In genomic region chr10:88392181-88392847, GRCm38 (mm10) we compare ENCODE assay signal across 18 mouse cellular contexts. TPM values are rescaled to one million over a fixed set of nuclear protein-coding genes. Genes with fewer than 3 reads are reported as not detected.
DNase-seq lines count a peak whose midpoint lies in the region; ATAC-seq and TF ChIP-seq lines count a peak whose summit lies in the region.
"Had no signal": no experiment of that assay in that cellular context is flagged by ENCODE, and none has a peak within 500 bp of the region (broad histone marks: within the 10 kb centered on the region; RNA-seq: fewer than 3 reads in every experiment).

No protein-coding gene starts in this region.

- peak; percentile 28 to 70 for DNase-seq in left cerebral cortex, postnatal 25 days (ENCODE audit: low spot score in 2 of 2)
- DNase-seq in left cerebral cortex, postnatal 4 days, result no peak
- peak; percentile 85 for DNase-seq in brain, adult 2 months (ENCODE audit: low read depth, low spot score)
- peak; percentile 14 for DNase-seq in forebrain, postnatal 0 days
- peak; percentile 52 to 67 for DNase-seq in layer of hippocampus, postnatal 36 days
- no peak for DNase-seq in heart, postnatal 25 days (ENCODE audit: low spot score)
- DNase-seq: adrenal gland, postnatal 36 days; cerebellum, postnatal 36 days; gastrocnemius, postnatal 36 days; kidney, postnatal 10 days; liver had no signal

- peak; percentile 60 for ATAC-seq in forebrain, postnatal 0 days
- no peak for ATAC-seq in inflammation-experienced regulatory T-cells, adult 6 months
- ATAC-seq: intestine, embryonic 16.5 days; midbrain, embryonic 13.5 days had no signal

- H3K9ac ChIP-seq in forebrain, postnatal 0 days, result no peak overlapping the region
- H3K9ac ChIP-seq: embryonic facial prominence, embryonic 13.5 days; heart, embryonic 13.5 days; midbrain, embryonic 13.5 days had no signal

- 80% methylated on average over 9 of the region's 9 CpGs for WGBS in forebrain, postnatal 0 days

- no peak for TF ChIP-seq CTCF in forebrain, postnatal 0 days (IDR thresholded peaks at IDR 0.05; ENCODE audit: low read depth)

- H3K36me3 ChIP-seq in forebrain, postnatal 0 days (ENCODE audit: insufficient read depth), result no peaks in the 10 kb centered on the region
- H3K36me3 ChIP-seq: embryonic facial prominence, embryonic 13.5 days; heart, embryonic 13.5 days; hindbrain, embryonic 10.5 days had no signal

- H3K4me1 ChIP-seq in forebrain, postnatal 0 days (ENCODE audit: insufficient read depth), result no peaks in the 10 kb centered on the region
- H3K4me1 ChIP-seq: midbrain, embryonic 13.5 days had no signal

- no peaks in the 10 kb centered on the region for H3K27me3 ChIP-seq in forebrain, postnatal 0 days (ENCODE audit: insufficient read depth, low read length)
- H3K27me3 ChIP-seq: CH12.LX; embryonic facial prominence, embryonic 13.5 days; heart, embryonic 13.5 days; midbrain, embryonic 13.5 days had no signal

- no peak overlapping the region for H3K27ac ChIP-seq in forebrain, postnatal 0 days (ENCODE audit: low read depth, low read length)
- H3K27ac ChIP-seq: embryonic facial prominence, embryonic 13.5 days; heart, embryonic 13.5 days; hindbrain, embryonic 10.5 days; midbrain, embryonic 13.5 days had no signal

- no peak overlapping the region for H3K4me3 ChIP-seq in forebrain, postnatal 0 days (ENCODE audit: low read depth, low read length)
- H3K4me3 ChIP-seq: embryonic facial prominence, embryonic 13.5 days; heart, embryonic 13.5 days; hindbrain, embryonic 10.5 days; midbrain, embryonic 13.5 days had no signal

- intact Hi-C loops in left cerebral cortex, postnatal 25 days (cut with DNase I), result no loop called here
- intact Hi-C loops in left cerebral cortex, postnatal 4 days (cut with DNase I), result no loop called here
- intact Hi-C loops in heart, postnatal 25 days (cut with DNase I), result no loop called here

- H3K4me2 ChIP-seq in forebrain, postnatal 0 days (ENCODE audit: low read depth), result no peak overlapping the region
- H3K4me2 ChIP-seq: embryonic facial prominence, embryonic 13.5 days; heart, embryonic 13.5 days; midbrain, embryonic 13.5 days had no signal

- H3K9me3 ChIP-seq in forebrain, postnatal 0 days (ENCODE audit: low read length), result no peaks in the 10 kb centered on the region
- H3K9me3 ChIP-seq: embryonic facial prominence, embryonic 13.5 days; heart, embryonic 13.5 days; hindbrain, embryonic 10.5 days; midbrain, embryonic 13.5 days had no signal

RNA-seq across cellular contexts. Expression of gene Gnptab, which starts 13.4 kb away (rescaled TPM):
- 10 to 100 TPM; 66.6 to 68.1 TPM for total RNA-seq in left cerebral cortex, postnatal 25 days (2021)
- 10 to 100 TPM; 95.3 to 97.6 TPM for total RNA-seq in left cerebral cortex, postnatal 4 days (2021)
- total RNA-seq in forebrain, postnatal 0 days (2014; rRNA removed), result 44.0 and 51.9 TPM in 2 replicates
- polyA plus RNA-seq in forebrain, postnatal 0 days (2015; fragmentation: Nextera tagmentation; extraction: Ambion mirVana), result 16.7 and 21.3 TPM in 2 replicates
- 10 to 100 TPM; 71.5 to 80.8 TPM for total RNA-seq in layer of hippocampus, postnatal 36 days (2021)
- polyA plus RNA-seq in inflammation-experienced regulatory T-cells, adult 6 months (2017; shearing (Covaris generic)), result 1 to 10 TPM; 6.5 to 9.1 (median 6.8) TPM
- total RNA-seq in heart, postnatal 25 days (2021), result 10 to 100 TPM; 25.5 to 29.9 TPM

RNA-seq across cellular contexts. Expression of gene Dram1, which starts 13.4 kb away (rescaled TPM):
- total RNA-seq in left cerebral cortex, postnatal 25 days (2021), result under 1 TPM; 0.80 to 0.82 TPM
- 1 to 10 TPM; 1.6 to 2.1 TPM for total RNA-seq in left cerebral cortex, postnatal 4 days (2021)
- total RNA-seq in forebrain, postnatal 0 days (2014; rRNA removed), result 0.62 and 0.85 TPM in 2 replicates
- 0.58 and 0.92 TPM in 2 replicates for polyA plus RNA-seq in forebrain, postnatal 0 days (2015; fragmentation: Nextera tagmentation; extraction: Ambion mirVana)
- 1 to 10 TPM; 1.2 to 1.5 TPM for total RNA-seq in layer of hippocampus, postnatal 36 days (2021)
- polyA plus RNA-seq in inflammation-experienced regulatory T-cells, adult 6 months (2017; shearing (Covaris generic)), result 1 to 10 TPM; 1.3 to 1.8 (median 1.7) TPM
- 1 to 10 TPM; 3.8 to 4.1 TPM for total RNA-seq in heart, postnatal 25 days (2021)

Comparison
In these comparisons a context has a peak if more than half of its experiments do, and no peak if none do; other contexts are left out.
1. DNase-seq: peak in left cerebral cortex, postnatal 25 days (2 of 2), brain, adult 2 months (single experiment), forebrain, postnatal 0 days (single experiment) and layer of hippocampus, postnatal 36 days (2 of 2); none in left cerebral cortex, postnatal 4 days (single experiment) and heart, postnatal 25 days (single experiment).